Comparison of ENCODE assay signal across 13 mouse cellular contexts in genomic region chr12:15768536-15768935, GRCm38 (mm10). TPM values are rescaled to one million over a fixed set of nuclear protein-coding genes. Genes with fewer than 3 reads are reported as not detected.
A peak's percentile ranks its signal among the peaks of the same experiment; 100 is the strongest.
DNase-seq lines count a peak whose midpoint lies in the region; TF ChIP-seq lines count a peak whose summit lies in the region.
"Had no signal": no experiment of that assay in that cellular context is flagged by ENCODE, and none has a peak within 500 bp of the region (broad histone marks: within the 10 kb centered on the region; RNA-seq: fewer than 3 reads in every experiment).

No protein-coding gene starts in this region.

- peak; percentile 48 for DNase-seq in gastrocnemius, adult 2 months
- no peak for DNase-seq in gastrocnemius, postnatal 10 days
- peak; percentile 90 for DNase-seq in adipocyte (ENCODE audit: low spot score)
- peak; percentile 18 for DNase-seq in gastrocnemius, postnatal 25 days
- peak; percentile 28 for DNase-seq in lung, postnatal 14 days
- no peak for DNase-seq in testis, postnatal 14 days (ENCODE audit: low spot score)
- DNase-seq in c-Kit-positive CD71-positive TER-119-positive erythroid progenitor cells, embryonic 14.5 days (ENCODE audit: low spot score) = no peak
- DNase-seq: cerebellum, adult 9-11 months; kidney, postnatal 36 days; thymus, adult 2 months had no signal

- H3K4me3 ChIP-seq in gastrocnemius, adult 2 months = no peak overlapping the region
- H3K4me3 ChIP-seq: heart, embryonic 10.5 days; limb, embryonic 10.5 days; liver, embryonic 15.5 days had no signal

- H3K27ac ChIP-seq in gastrocnemius, adult 2 months = no peak overlapping the region
- H3K27ac ChIP-seq: heart, embryonic 10.5 days; limb, embryonic 10.5 days; liver, embryonic 15.5 days had no signal

- TF ChIP-seq CTCF in gastrocnemius, adult 2 months (IDR thresholded peaks at IDR 0.05) = no peak

- intact Hi-C loops in gastrocnemius, adult 2 months (cut with DNase I) = no loop called here

RNA-seq across cellular contexts. Expression of gene Trib2, which starts 48.2 kb away (rescaled TPM):
- 10 to 100 TPM; 10.0 to 17.8 TPM for total RNA-seq in gastrocnemius, adult 2 months (2021)
- 10 to 100 TPM; 23.5 to 32.1 TPM for total RNA-seq in gastrocnemius, postnatal 10 days (2021)
- 10 to 100 TPM; 13.6 to 20.0 TPM for total RNA-seq in gastrocnemius, postnatal 25 days (2021)

Comparison
In these comparisons a context has a peak if more than half of its experiments do, and no peak if none do; other contexts are left out.
1. DNase-seq: peak in gastrocnemius, adult 2 months (single experiment), adipocyte (single experiment), gastrocnemius, postnatal 25 days (single experiment) and lung, postnatal 14 days (single experiment); none in gastrocnemius, postnatal 10 days (single experiment), testis, postnatal 14 days (single experiment) and c-Kit-positive CD71-positive TER-119-positive erythroid progenitor cells, embryonic 14.5 days (single experiment).